Mouse (Mus musculus) midbrain, embryonic 16.5 days (tissue): Measurements from ENCODE around the gene Xkr7. TPM values are rescaled to one million over a fixed set of nuclear protein-coding genes. Genes with fewer than 3 reads are reported as not detected.

Source experiments
- ATAC-seq: fragments of 200-750 bp; cut with Nextera tagmentation; 2 replicates; pipeline ENCODE4 v1.8.0; 2017; ENCODE audit warnings: moderate TSS enrichment
- H3K27ac ChIP-seq: fragments of 300-500 bp; sonication (generic); 2 replicates; pipeline ENCODE4 v1.5.1; 2014; ENCODE audit warnings: mild to moderate bottlenecking, low read length, mixed read lengths
- H3K27me3 ChIP-seq: fragments of 300-500 bp; sonication (generic); 2 replicates; pipeline ENCODE4 v1.6.1; 2014; ENCODE audit warnings: low read depth, low read length, mixed read lengths; ENCODE audit not compliant: control insufficient read depth, insufficient read depth
- H3K36me3 ChIP-seq: fragments of 300-500 bp; sonication (generic); 2 replicates; pipeline ENCODE4 v1.6.1; 2014; ENCODE audit warnings: mild to moderate bottlenecking, low read length, moderate library complexity, mixed read lengths; ENCODE audit not compliant: control insufficient read depth, insufficient read depth
- H3K4me1 ChIP-seq: fragments of 300-500 bp; sonication (generic); 2 replicates; pipeline ENCODE4 v1.6.1; 2014; ENCODE audit warnings: mild to moderate bottlenecking, low read length, mixed read lengths; ENCODE audit not compliant: control insufficient read depth, insufficient read depth
- H3K4me2 ChIP-seq: fragments of 300-500 bp; sonication (generic); 2 replicates; pipeline ENCODE4 v1.6.1; 2014; ENCODE audit warnings: mild to moderate bottlenecking, low read length, mixed read lengths
- H3K4me3 ChIP-seq: fragments of 300-500 bp; sonication (generic); 2 replicates; pipeline ENCODE4 v1.5.1; 2014; ENCODE audit warnings: low read depth, mild to moderate bottlenecking, low read length, moderate library complexity, mixed read lengths
- H3K9ac ChIP-seq: fragments of 300-500 bp; sonication (generic); 2 replicates; pipeline ENCODE4 v1.6.1; 2014; ENCODE audit warnings: low read depth, low read length, mixed read lengths
- H3K9me3 ChIP-seq: fragments of 300-500 bp; sonication (generic); replicated peaks from 2 replicates; pipeline ENCODE4 v1.6.1; 2014; ENCODE audit warnings: mild to moderate bottlenecking, low read length, mixed read lengths; ENCODE audit not compliant: control insufficient read depth, poor library complexity, severe bottlenecking
- WGBS: fragments of 180-500 bp; shearing (Covaris S2); extraction: QIAGEN DNeasy Blood & Tissue Kit; methylation state at CpG from one replicate; pipeline ENCODE4 v1.1.7; 2014; 5-methylcytosine and 5-hydroxymethylcytosine counted together
- polyA plus RNA-seq: library from polyadenylated mRNA; unstranded; fragments of >200 nt; fragmentation: Nextera tagmentation; extraction: Ambion mirVana; gene quantifications from 2 replicates; pipeline ENCODE4 v1.2.1, GENCODE M21; 2015

The Xkr7 gene
- polyA plus RNA-seq, 1 experiment from 2014 or later = 1.6 TPM

GRCm38 (mm10) chr2:153047828-153048465 lies 16.3 kb downstream of the Xkr7 start:
- H3K4me3 ChIP-seq = no peak overlapping the region
- peaks cover 8% of the 10 kb centered on the region for H3K4me1 ChIP-seq
- 0 out of 2 replicates have a peak, but pooled peaks cover 3% of the 10 kb centered on the region for H3K27me3 ChIP-seq
- no peaks in the 10 kb centered on the region for H3K9me3 ChIP-seq
- H3K36me3 ChIP-seq = no peaks in the 10 kb centered on the region
- H3K27ac ChIP-seq = no peak overlapping the region
- no peak overlapping the region for H3K4me2 ChIP-seq
- WGBS = 48% methylated on average over 17 of the region's 17 CpGs
- H3K9ac ChIP-seq = no peak overlapping the region
- ATAC-seq = no peak

- ATAC-seq = peak; percentile 66; the same call in 1 of the 2 replicates
- Histone ChIP-seq H3K4me2 (no peak overlapping the region), H3K36me3 (peaks cover 5% of the 10 kb centered on the region; the same call in 1 of the 2 replicates), H3K4me1 (peaks cover 8% of the 10 kb centered on the region), H3K27me3 (0 out of 2 replicates have a peak, but pooled peaks cover 3% of the 10 kb centered on the region), H3K27ac (peak overlapping the region; percentile 74), H3K4me3 (no peak overlapping the region), H3K9ac (peak overlapping the region; percentile 39), H3K9me3 (no peaks in the 10 kb centered on the region)
- 41% methylated on average over 9 of the region's 9 CpGs for WGBS
Measured at GRCm38 (mm10) chr2:153049288-153049996, 17.8 kb downstream of the Xkr7 start.

GRCm38 (mm10) chr2:153049997-153050358 lies 18.3 kb downstream of the Xkr7 start:
- Histone ChIP-seq H3K27ac (peak overlapping the region; percentile 74; the same call in 1 of the 2 replicates), H3K4me1 (peaks cover 8% of the 10 kb centered on the region)

GRCm38 (mm10) chr2:153051095-153051494 lies 19.4 kb downstream of the Xkr7 start:
- Histone ChIP-seq H3K36me3 (peaks cover 12% of the 10 kb centered on the region; the same call in 1 of the 2 replicates), H3K4me1 (peaks cover 8% of the 10 kb centered on the region), H3K4me2 (no peak overlapping the region), H3K4me3 (no peak overlapping the region), H3K9ac (no peak overlapping the region), H3K9me3 (no peaks in the 10 kb centered on the region), H3K27me3 (0 out of 2 replicates have a peak, but pooled peaks cover 3% of the 10 kb centered on the region), H3K27ac (no peak overlapping the region)
- WGBS = 80% methylated on average over 6 of the region's 6 CpGs
- ATAC-seq = no peak

More at GRCm38 (mm10) chr2:153049997-153050358, 18.3 kb downstream of the Xkr7 start:
- H3K4me3 ChIP-seq = no peak overlapping the region
- no peak overlapping the region for H3K9ac ChIP-seq
- no peak for ATAC-seq
- H3K27me3 ChIP-seq = 0 out of 2 replicates have a peak, but pooled peaks cover 3% of the 10 kb centered on the region
- no peaks in the 10 kb centered on the region for H3K9me3 ChIP-seq
- WGBS = 82% methylated on average over 4 of the region's 4 CpGs
- H3K36me3 ChIP-seq = peaks cover 9% of the 10 kb centered on the region; the same call in 1 of the 2 replicates
- no peak overlapping the region for H3K4me2 ChIP-seq

GRCm38 (mm10) chr2:153051537-153051936 lies 19.9 kb downstream of the Xkr7 start:
- Histone ChIP-seq H3K9ac (no peak overlapping the region), H3K4me1 (peaks cover 8% of the 10 kb centered on the region), H3K27ac (no peak overlapping the region), H3K4me3 (no peak overlapping the region), H3K36me3 (peaks cover 12% of the 10 kb centered on the region; the same call in 1 of the 2 replicates), H3K27me3 (0 out of 2 replicates have a peak, but pooled peaks cover 3% of the 10 kb centered on the region), H3K4me2 (no peak overlapping the region), H3K9me3 (no peaks in the 10 kb centered on the region)
- WGBS = 77% methylated on average over 9 of the region's 9 CpGs
- ATAC-seq = no peak

GRCm38 (mm10) chr2:153052700-153053351 lies 21.2 kb downstream of the Xkr7 start:
- 13% methylated on average over 30 of the region's 30 CpGs for WGBS
- no peak overlapping the region for H3K9ac ChIP-seq
- peaks cover 8% of the 10 kb centered on the region for H3K4me1 ChIP-seq
- H3K36me3 ChIP-seq = peaks cover 16% of the 10 kb centered on the region; the same call in 1 of the 2 replicates
- 0 out of 2 replicates have a peak, but pooled peaks cover 3% of the 10 kb centered on the region for H3K27me3 ChIP-seq
- no peak overlapping the region for H3K4me3 ChIP-seq
- ATAC-seq = no peak
- no peaks in the 10 kb centered on the region for H3K9me3 ChIP-seq
- no peak overlapping the region for H3K27ac ChIP-seq
- H3K4me2 ChIP-seq = no peak overlapping the region

GRCm38 (mm10) chr2:153053896-153054295 lies 22.2 kb downstream of the Xkr7 start:
- ATAC-seq = no peak
- 90% methylated on average over 8 of the region's 8 CpGs for WGBS

GRCm38 (mm10) chr2:153055270-153055920 lies 23.7 kb downstream of the Xkr7 start:
- no peak for ATAC-seq
- Histone ChIP-seq H3K27me3 (0 out of 2 replicates have a peak, but pooled peaks cover 3% of the 10 kb centered on the region), H3K4me1 (no peaks in the 10 kb centered on the region), H3K9ac (no peak overlapping the region), H3K27ac (no peak overlapping the region), H3K36me3 (peaks cover 16% of the 10 kb centered on the region; the same call in 1 of the 2 replicates), H3K9me3 (no peaks in the 10 kb centered on the region), H3K4me3 (no peak overlapping the region), H3K4me2 (no peak overlapping the region)
- 47% methylated on average over 6 of the region's 6 CpGs for WGBS

More at GRCm38 (mm10) chr2:153053896-153054295, 22.2 kb downstream of the Xkr7 start:
- Histone ChIP-seq H3K36me3 (peaks cover 16% of the 10 kb centered on the region; the same call in 1 of the 2 replicates), H3K27ac (no peak overlapping the region), H3K27me3 (0 out of 2 replicates have a peak, but pooled peaks cover 3% of the 10 kb centered on the region), H3K4me2 (no peak overlapping the region), H3K9me3 (no peaks in the 10 kb centered on the region), H3K9ac (no peak overlapping the region), H3K4me3 (no peak overlapping the region), H3K4me1 (peaks cover 7% of the 10 kb centered on the region)
